Mouse (Mus musculus): ENCODE measurements around the gene Alyref2. TPM values are rescaled to one million over a fixed set of nuclear protein-coding genes. Genes with fewer than 3 reads are reported as not detected.

Alyref2 gene
- polyA plus RNA-seq, 1 experiment, result 6.2 TPM

DNA sequence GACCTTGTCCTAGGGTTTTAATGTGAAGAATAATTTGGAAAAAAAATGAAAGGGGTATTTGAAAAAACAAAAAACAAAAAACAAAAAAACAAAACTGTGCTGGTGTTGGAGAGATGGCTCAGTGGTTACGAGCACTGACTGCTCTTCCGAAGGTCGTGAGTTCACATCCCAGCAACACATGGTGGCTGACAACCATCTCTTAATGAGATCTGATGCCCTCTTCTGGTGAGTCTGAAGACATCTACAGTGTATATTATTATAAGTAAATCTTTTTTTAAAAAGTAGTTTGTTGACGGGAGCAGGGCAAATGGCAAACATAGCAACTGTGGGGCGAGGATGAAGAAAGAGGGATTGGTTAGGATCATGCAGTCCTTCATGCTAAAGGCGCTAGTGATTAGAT, 7.9 kb upstream of the Alyref2 start:
- Histone ChIP-seq H3K27ac (ENCODE audit: insufficient read depth, low read depth, low read length) (no peak overlapping the region), H3K4me1 (ENCODE audit: control insufficient read depth, insufficient read depth, low read length) (peaks cover 4% of the 10 kb centered on the region), H3K4me3 (ENCODE audit: insufficient read depth, low read length) (no peak overlapping the region)
- TF ChIP-seq POLR2A (IDR thresholded peaks at IDR 0.05; ENCODE audit: borderline replicate concordance, low read depth, low read length) (no peak), CTCF (IDR thresholded peaks at IDR 0.05; ENCODE audit: low read depth, low read length) (no peak)

DNA sequence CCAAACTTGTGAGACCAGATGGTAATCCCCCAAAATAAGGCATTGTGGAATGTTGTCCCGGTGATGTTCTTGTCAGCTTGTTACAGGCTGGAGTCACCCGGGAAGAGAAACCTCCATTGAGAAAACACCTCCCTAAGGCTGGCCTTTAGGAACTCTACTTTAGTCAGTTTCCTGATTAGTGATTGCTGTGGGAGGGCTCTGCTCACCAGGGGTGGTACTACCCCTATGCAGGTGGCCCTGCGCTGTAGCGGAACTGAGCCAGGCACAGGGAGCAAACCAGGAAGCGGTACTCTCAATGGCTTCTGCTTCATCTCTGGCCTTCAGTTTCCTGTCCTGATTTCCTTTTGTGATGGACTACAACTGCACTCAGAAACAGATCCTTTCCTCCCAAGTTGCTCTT, 3.4 kb upstream of the Alyref2 start:
- TF ChIP-seq POLR2A (IDR thresholded peaks at IDR 0.05; ENCODE audit: borderline replicate concordance, low read depth, low read length), result no peak
- no peak for TF ChIP-seq CTCF (IDR thresholded peaks at IDR 0.05; ENCODE audit: low read depth, low read length)
- H3K27ac ChIP-seq (ENCODE audit: insufficient read depth, low read depth, low read length), result no peak overlapping the region
- H3K4me1 ChIP-seq (ENCODE audit: control insufficient read depth, insufficient read depth, low read length), result peaks cover 7% of the 10 kb centered on the region
- H3K4me3 ChIP-seq (ENCODE audit: insufficient read depth, low read length), result no peak overlapping the region

- Histone ChIP-seq H3K27ac (ENCODE audit: insufficient read depth, low read depth, low read length) (no peak overlapping the region), H3K4me1 (ENCODE audit: control insufficient read depth, insufficient read depth, low read length) (peaks cover 17% of the 10 kb centered on the region), H3K4me3 (ENCODE audit: insufficient read depth, low read length) (no peak overlapping the region)
- TF ChIP-seq CTCF (IDR thresholded peaks at IDR 0.05; ENCODE audit: low read depth, low read length) (no peak), POLR2A (IDR thresholded peaks at IDR 0.05; ENCODE audit: borderline replicate concordance, low read depth, low read length) (no peak)
Observed at GRCm38 (mm10) chr1:171501016-171501610, 2.2 kb upstream of the Alyref2 start.

GRCm38 (mm10) chr1:171501636-171502080, 1.6 kb upstream of the Alyref2 start:
- Histone ChIP-seq H3K4me3 (ENCODE audit: insufficient read depth, low read length) (no peak overlapping the region), H3K27ac (ENCODE audit: insufficient read depth, low read depth, low read length) (0 out of 2 replicates have a peak overlapping the region, but pooled peaks have one; percentile 2), H3K4me1 (ENCODE audit: control insufficient read depth, insufficient read depth, low read length) (peaks cover 17% of the 10 kb centered on the region)
- TF ChIP-seq POLR2A (IDR thresholded peaks at IDR 0.05; ENCODE audit: borderline replicate concordance, low read depth, low read length), result peak; percentile 43; the same call in 1 of the 2 replicates
- TF ChIP-seq CTCF (IDR thresholded peaks at IDR 0.05; ENCODE audit: low read depth, low read length), result no peak; the same call in 1 of the 2 replicates

DNA sequence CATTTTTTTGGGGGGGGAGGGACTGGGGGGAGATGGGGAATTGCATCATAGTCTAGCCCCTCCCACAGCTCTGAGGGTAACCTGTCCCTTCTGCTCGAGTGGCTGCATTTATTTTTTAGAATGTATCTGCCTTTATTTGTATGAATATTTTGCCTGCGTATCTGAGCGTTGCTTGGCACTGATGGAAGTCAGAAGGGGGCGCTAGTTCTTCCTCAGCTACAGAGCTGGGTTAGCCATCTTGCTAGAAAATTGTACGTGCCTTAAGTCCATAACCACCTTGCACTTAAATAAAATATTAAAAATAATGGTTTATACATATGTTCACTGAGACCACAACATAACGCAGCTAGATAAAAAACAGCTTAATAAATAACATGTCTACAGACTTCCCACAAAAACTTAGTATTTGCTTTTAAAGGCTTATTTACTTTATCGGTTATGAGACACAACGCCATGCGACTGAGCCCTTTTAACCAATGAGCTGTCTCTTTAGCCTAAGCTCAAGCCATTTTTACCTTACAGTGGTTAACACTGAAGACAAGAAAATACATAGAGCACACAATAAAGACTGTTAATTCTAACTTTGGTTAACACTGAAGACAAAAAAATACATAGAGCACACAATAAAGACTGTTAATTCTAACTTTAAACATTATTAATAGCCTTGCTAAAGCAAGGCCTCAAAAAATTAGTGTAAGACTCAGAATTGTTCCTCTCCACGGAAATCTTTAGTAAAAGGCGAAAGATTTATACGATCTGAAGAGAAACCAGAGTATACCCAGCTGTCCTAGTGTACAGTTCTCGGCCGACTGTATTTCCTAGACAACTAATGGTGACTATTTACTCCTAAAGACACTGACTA, 659 bp upstream of the Alyref2 start:
- Histone ChIP-seq H3K4me3 (ENCODE audit: insufficient read depth, low read length) (no peak overlapping the region), H3K4me1 (ENCODE audit: control insufficient read depth, insufficient read depth, low read length) (peaks cover 17% of the 10 kb centered on the region), H3K27ac (ENCODE audit: insufficient read depth, low read depth, low read length) (peak overlapping the region; percentile 33)
- TF ChIP-seq CTCF (IDR thresholded peaks at IDR 0.05; ENCODE audit: low read depth, low read length), result peak; percentile 47; the same call in 1 of the 2 replicates
- TF ChIP-seq POLR2A (IDR thresholded peaks at IDR 0.05; ENCODE audit: borderline replicate concordance, low read depth, low read length), result peak; percentile 91

- Histone ChIP-seq H3K4me3 (ENCODE audit: insufficient read depth, low read length) (peak overlapping the region; percentile 64), H3K4me1 (ENCODE audit: control insufficient read depth, insufficient read depth, low read length) (peaks cover 17% of the 10 kb centered on the region), H3K27ac (ENCODE audit: insufficient read depth, low read depth, low read length) (peak overlapping the region; percentile 93)
- TF ChIP-seq POLR2A (IDR thresholded peaks at IDR 0.05; ENCODE audit: borderline replicate concordance, low read depth, low read length) (0 out of 2 replicates have a peak, but pooled peaks have one; percentile 22), CTCF (IDR thresholded peaks at IDR 0.05; ENCODE audit: low read depth, low read length) (no peak)
Observed at GRCm38 (mm10) chr1:171503592-171504291, 464 bp downstream of the Alyref2 start.

- TF ChIP-seq CTCF (IDR thresholded peaks at IDR 0.05; ENCODE audit: low read depth, low read length) (no peak), POLR2A (IDR thresholded peaks at IDR 0.05; ENCODE audit: borderline replicate concordance, low read depth, low read length) (no peak)
- H3K4me1 ChIP-seq (ENCODE audit: control insufficient read depth, insufficient read depth, low read length), result peaks cover 17% of the 10 kb centered on the region
- peak overlapping the region; percentile 42 for H3K27ac ChIP-seq (ENCODE audit: insufficient read depth, low read depth, low read length)
- peak overlapping the region; percentile 57 for H3K4me3 ChIP-seq (ENCODE audit: insufficient read depth, low read length)
Observed at GRCm38 (mm10) chr1:171504586-171504985, 1.3 kb downstream of the Alyref2 start.

- no peak overlapping the region for H3K4me3 ChIP-seq (ENCODE audit: insufficient read depth, low read length)
- H3K27ac ChIP-seq (ENCODE audit: insufficient read depth, low read depth, low read length), result no peak overlapping the region
- H3K4me1 ChIP-seq (ENCODE audit: control insufficient read depth, insufficient read depth, low read length), result no peaks in the 10 kb centered on the region
- TF ChIP-seq CTCF (IDR thresholded peaks at IDR 0.05; ENCODE audit: low read depth, low read length) (0 out of 2 replicates have a peak, but pooled peaks have one; percentile 17), POLR2A (IDR thresholded peaks at IDR 0.05; ENCODE audit: borderline replicate concordance, low read depth, low read length) (no peak)
Observed at GRCm38 (mm10) chr1:171513234-171513633, 10.0 kb downstream of the Alyref2 start.

GRCm38 (mm10) chr1:171513760-171514159, 10.5 kb downstream of the Alyref2 start:
- Histone ChIP-seq H3K27ac (ENCODE audit: insufficient read depth, low read depth, low read length) (no peak overlapping the region), H3K4me3 (ENCODE audit: insufficient read depth, low read length) (no peak overlapping the region), H3K4me1 (ENCODE audit: control insufficient read depth, insufficient read depth, low read length) (no peaks in the 10 kb centered on the region)
- TF ChIP-seq POLR2A (IDR thresholded peaks at IDR 0.05; ENCODE audit: borderline replicate concordance, low read depth, low read length) (no peak), CTCF (IDR thresholded peaks at IDR 0.05; ENCODE audit: low read depth, low read length) (no peak)
